Mouse (Mus musculus): ENCODE data around the gene Smchd1.

The Smchd1 gene

DNA sequence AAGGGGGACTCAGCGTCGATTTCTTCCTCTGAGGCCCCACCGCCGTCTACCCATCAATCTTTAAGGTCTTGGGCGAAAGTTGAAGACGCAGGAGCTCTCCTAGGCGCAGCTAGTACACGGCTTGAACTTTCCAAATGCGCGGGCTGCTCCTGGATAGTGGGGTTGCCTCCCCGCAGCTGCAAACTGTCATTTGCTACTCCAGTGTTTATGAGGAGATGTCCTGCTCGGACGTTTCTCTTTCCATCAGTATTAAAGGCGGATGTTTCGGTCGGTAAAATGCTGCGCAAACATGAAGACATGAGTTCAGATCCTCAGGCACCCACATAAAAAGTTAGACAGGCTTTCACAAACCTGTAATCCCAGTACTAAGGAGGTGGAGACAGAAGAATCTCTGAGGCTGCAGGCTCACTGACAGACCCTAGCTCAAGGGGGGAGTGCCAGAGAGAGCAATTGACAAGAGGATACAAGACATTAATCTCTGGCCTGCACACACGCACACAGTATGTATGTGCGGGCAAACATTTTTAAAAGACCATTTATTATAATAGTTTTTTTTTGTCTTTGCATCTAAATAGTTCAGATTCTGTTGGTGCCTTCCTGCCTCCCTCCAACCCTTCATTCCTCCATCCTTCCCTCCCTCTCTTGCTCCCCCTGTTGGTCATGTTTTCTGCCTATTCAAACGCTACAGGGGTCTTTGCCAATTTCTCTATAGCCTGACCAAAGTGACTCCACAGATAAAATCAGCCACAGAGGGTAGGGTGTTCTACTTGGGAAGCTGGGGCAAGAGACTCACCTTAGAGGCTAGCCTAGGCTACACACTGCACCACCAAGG is 163.6 kb downstream of the Smchd1 start, which contains the start of gene Emilin2:
Gene Emilin2, minus strand, starts transcription at position 639 of the 832 bp plus-strand sequence.
- in situ Hi-C loops (cut with MboI, MseI), result no loop called here

DNA sequence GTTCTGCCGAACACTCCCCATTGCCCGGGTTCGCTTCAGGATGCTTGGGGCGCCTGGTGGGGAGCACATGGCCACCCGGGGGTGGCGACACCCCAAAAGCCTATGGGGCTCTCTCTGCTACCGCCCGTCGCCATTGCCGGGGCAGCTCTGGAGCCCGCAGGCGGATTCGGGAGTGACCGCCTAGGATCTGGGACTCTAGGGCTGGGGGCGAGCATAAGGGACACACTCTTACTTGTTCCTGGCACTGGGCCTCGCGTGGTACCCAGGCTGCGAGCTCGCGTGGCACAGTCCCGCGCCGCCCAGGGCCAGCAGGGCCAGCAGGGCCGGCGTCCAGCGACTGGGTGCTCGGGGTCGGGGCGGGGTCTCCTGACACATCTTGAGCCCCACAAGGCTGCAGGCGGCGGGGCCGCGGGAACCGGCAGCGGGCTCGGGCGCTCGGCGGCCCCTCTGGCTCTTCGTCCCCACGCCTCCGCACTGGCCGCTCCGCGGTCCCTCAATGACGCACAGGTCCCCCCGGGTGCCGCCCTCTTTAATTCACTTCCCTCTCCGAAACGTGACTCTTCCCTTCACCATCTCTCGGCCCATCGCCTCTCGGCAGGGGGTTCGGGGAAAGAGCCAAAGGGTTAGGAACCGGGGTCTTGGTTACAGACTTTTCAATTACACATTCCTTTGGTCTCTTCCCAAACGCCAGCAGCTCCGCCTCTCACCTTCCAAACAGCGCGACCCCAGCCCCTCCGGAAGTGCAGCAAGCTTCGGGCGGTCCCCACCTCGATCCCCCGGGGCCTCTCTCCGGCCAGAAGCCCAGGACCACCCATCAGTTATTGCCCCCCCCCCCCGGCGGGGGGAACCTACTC is 164.4 kb downstream of the Smchd1 start:
- in situ Hi-C loops (cut with MboI, MseI), result no loop called here

DNA sequence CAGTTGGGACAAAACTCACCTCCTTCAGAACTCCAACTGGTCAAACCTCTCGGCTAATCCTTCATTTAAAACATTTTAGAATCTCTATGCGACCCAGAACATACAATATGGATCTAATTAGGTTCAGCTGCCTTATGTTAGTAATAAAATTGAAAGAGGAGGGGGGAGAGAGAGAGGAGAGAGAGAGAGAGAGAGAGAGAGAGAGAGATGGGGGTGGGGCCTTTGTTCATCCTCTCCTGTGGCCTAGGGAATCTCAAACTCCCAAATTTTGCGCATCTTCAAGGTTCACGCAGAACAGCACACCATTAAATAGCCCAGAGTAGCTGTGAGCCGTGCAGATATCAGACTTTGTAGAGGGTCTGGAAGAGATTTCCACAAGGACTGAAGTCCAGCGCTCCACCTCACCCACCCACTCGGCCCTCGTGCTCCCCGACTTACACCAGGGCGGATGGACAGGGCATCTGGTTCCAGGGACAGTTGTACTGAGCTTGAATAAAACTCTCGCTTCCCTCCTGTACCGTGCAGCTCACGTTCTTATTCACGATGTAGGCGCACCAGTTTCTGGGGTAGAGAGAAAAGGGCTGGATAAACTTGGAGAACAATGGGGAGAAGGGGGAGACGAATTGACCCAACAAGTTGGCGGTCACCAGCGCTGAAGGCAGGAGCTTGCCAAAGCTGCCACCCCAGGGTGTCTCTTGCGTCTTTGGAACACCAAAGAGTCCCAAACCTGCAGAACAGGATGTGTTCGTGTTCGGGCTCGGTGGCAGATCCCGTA is 165.2 kb downstream of the Smchd1 start:
- in situ Hi-C loops (cut with MboI, MseI), result loop anchor here (5.0 kb wide), 1 partner anchor 43 kb away; no protein-coding TSS in a partner anchor

DNA sequence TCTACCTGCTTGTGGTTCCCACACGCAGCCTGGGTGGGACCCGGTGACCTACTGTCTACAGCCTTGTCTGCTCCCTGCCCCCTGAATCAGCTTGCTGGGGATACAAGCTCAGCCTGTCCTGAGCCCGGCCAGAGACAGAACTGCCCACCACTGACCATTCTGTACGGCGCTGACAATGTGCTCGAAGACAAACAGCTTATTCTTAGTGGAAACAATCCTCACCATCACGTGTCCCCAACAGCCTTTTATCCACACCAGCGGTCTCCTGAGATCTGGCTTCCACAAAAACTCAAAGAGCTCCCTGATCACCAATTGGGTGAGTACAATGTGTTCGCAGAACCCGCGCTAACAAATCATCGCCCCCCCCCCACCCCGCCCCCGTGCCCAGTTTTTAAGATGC is 166.0 kb downstream of the Smchd1 start:
- in situ Hi-C loops (cut with MboI, MseI), result loop anchor here (5.0 kb wide), 1 partner anchor 42 kb away; no protein-coding TSS in a partner anchor

DNA sequence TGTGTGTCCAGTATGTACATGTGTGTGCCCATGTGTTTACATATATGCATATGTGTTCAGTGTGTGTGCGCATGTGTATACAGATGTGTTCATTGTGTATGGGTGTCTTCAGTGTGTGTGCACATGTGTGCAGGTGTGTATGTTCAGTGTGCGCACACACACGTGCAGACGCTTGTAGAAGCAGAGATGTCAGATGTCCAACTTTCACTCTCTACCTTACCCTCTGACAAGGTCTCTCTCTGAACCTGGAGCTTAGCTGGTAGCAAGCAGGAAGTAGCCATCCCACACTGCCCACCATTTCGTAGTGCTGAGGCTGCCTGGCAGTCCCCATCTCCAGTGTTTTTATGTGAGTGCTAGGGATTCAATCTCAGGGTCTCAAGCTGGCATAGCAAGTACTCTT is 166.8 kb downstream of the Smchd1 start:
- in situ Hi-C loops (cut with MboI, MseI), result loop anchor here (5.0 kb wide), 1 partner anchor 41 kb away; no protein-coding TSS in a partner anchor

DNA sequence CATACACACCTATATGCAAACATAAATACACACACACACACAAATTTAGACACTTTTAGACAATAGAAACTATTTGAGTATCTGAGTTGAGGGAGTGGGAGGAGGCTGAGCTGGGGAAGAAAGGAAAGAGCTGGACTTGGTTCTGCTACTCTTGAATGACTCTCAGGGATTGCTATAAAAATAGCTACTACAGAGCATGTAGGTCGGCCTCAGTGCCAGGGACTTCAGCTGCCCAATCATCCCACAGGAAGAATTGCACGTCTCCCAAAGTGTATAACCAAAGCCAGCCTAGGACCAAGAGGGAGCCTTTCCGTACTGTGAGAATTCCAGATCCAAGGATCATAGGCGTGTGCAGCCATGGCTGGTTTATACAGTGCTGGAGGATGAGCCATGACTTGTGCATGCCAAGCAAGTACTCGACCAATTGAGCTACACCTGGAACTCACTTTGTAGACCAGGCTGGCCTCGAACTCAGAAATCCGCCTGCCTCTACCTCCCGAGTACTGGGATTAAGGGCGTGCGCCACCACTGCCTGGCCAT is 167.8 kb downstream of the Smchd1 start:
- in situ Hi-C loops (cut with MboI, MseI), result loop anchor here (5.0 kb wide), 1 partner anchor 40 kb away; no protein-coding TSS in a partner anchor

DNA sequence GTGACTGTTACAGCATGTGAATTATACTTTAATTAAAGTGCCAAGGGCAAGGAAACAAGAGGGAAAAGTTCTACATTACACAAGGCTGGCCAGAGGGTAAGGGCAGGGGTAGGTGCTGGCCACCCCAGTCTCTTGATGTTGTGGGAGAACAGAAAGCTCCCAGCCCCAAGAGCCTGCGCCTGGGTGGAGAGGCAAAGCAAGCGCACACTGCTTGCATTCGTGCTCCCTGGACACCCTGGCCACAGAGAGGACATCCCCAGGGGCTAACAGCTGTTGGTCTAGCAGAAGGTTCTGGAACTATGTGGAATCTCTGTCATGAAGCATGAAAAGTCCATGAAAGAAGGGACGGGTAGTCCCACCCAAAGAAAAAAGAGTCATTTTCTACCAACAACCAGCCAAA is 168.4 kb downstream of the Smchd1 start:
- in situ Hi-C loops (cut with MboI, MseI), result loop anchor here (5.0 kb wide), 1 partner anchor 39 kb away; no protein-coding TSS in a partner anchor

DNA sequence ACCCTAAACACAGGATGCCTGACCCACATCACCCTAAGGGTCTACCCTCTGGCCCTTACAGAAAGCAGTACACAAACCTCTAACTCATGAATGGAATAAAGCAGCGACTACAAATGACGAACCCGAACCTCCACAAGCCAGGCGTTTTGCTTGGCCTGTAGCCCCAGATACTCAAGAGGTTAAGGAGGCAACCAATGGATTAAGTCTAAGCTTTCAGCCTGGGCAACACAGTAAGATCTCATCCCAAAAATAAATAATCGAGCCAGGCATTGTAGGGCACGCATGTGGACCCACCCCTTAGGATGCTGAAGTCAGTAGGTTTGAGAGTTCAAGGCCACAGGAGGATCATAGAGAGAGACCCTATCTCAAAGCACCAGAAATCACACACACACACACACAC is 169.1 kb downstream of the Smchd1 start:
- in situ Hi-C loops (cut with MboI, MseI), result loop anchor here (5.0 kb wide), 1 partner anchor 39 kb away; no protein-coding TSS in a partner anchor

DNA sequence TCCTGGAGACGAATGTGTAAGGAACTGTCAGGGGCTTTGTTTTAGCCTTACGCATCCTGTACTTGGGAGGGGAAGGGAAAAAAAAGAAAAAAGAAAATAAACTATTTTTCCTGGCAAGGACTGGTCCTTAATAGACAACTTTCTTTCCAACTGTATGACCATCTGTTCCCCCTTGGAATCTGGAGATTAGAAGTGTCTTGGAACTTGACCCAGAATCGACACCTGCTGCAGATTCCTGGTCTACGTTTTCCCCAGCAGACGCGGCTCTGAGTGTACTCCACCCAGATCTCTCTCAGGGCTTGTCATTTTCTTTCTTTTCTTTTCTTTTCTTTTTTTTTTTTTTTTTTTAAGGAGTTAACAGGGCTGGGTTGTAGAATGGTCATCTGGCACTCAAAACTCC is 171.7 kb downstream of the Smchd1 start:
- in situ Hi-C loops (cut with MboI, MseI), result no loop called here

DNA sequence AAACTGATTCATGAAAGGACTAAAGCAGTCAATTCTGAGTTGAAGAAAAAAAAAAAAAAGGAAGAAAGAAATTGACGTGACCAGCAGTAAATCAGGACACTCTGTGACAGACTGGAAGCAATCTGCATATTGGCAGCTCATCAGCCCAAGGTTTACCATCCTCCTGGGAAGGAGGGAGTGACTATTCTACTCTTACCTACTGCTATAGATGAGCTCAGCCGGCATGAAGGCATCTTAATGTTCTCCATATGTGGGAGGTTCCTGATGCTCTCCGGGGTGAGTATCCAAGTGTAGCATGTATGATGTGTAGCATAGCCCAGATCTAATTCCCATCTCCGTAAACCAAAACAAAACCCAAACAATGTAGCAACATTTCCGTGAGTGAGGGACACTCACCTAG is 173.7 kb downstream of the Smchd1 start:
- in situ Hi-C loops (cut with MboI, MseI), result no loop called here

DNA sequence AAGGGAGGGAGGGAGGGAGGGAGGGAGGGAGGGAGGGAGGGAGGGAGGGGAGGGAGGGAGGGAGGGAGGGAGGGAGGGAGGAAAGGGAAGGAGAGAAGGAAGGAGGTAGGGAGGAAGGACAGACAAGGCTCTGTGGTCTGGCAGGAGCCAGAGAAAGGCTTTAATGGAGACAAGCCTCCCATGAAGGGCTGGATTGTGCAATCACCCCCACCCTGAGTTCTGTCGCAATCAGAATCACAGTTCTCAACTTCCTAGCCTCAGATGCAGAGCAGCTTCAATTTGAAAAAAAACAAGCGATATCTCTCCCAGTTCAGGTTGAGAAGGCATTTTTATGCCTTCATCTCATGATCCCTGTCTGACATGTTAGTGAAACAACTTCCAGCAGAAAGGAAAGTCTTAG is 174.8 kb downstream of the Smchd1 start:
- in situ Hi-C loops (cut with MboI, MseI), result no loop called here

DNA sequence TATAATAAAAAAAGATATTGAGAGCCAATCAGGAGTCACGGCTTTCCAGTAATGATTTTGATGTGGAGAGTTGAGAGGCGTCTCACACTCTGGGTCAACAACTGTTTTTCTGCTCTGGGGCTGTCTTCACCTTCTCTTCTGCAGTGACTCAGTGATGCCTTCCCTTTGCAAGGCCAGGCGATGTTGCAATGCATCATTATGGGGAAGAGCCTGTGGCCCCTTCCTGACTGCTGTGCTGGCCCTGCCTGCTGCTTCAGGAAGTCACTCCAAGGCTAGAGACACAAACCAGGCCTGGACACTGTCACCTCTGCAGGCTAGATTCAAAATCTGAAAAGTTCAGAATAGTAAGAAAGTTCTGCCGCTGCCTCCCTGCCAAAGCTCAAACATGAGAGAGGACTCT is 175.3 kb downstream of the Smchd1 start:
- in situ Hi-C loops (cut with MboI, MseI), result no loop called here

DNA sequence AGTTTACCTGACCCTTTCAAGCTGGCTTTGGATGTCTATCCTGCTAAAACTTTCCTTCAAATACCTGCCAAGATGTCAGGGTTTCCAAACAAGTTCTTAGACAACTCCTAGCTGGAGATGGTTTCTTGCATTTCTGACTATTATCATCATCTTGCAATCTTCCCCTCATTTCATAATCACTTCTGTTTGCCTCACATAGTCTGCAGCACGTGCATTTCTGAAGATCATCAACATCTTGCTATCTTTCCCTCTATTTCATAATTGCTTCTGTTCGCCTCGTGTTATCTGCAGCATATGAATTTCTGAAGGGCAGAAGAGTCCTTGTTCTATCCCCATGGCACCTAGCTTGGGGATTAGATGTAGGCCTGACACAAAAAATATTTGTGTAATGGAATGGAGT is 180.6 kb downstream of the Smchd1 start:
- in situ Hi-C loops (cut with MboI, MseI), result no loop called here
